Mouse (Mus musculus): Measurements from ENCODE around the gene Gm3500.
"Not testable (repeated sequence)": the region's sequence is repeated elsewhere in the genome, so short reads cannot be mapped to it uniquely, and the experiment has no call there.

The Gm3500 gene

GRCm38 (mm10) chr14:5388949-5389348 lies at the start of gene Gm3500:
Gm3500 (minus strand) TSS chr14:5389049.
- TF ChIP-seq GATA4 (IDR thresholded peaks at IDR 0.05; ENCODE audit: insufficient replicate concordance, low read length) = not testable (repeated sequence)

GRCm38 (mm10) chr14:5334828-5335227 lies 54.0 kb downstream of the Gm3500 start, which contains the start of gene Gm3542:
Gm3542 (minus strand) TSS chr14:5334928.
- not testable (repeated sequence) for TF ChIP-seq GATA4 (IDR thresholded peaks at IDR 0.05; ENCODE audit: insufficient replicate concordance, low read length)
